In genomic region chr13:24518887-24519286, GRCm38 (mm10) we compare ENCODE assay signal across 10 mouse cellular contexts.
A peak's percentile ranks its signal among the peaks of the same experiment; 100 is the strongest.
DNase-seq lines count a peak whose midpoint lies in the region; ATAC-seq and TF ChIP-seq lines count a peak whose summit lies in the region.
"Had no signal": no experiment of that assay in that cellular context is flagged by ENCODE, and none has a peak within 500 bp of the region (broad histone marks: within the 10 kb centered on the region; RNA-seq: fewer than 3 reads in every experiment).

No protein-coding gene starts in this region.

- no peaks in the 10 kb centered on the region for H3K36me3 ChIP-seq in neural tube, embryonic 15.5 days
- H3K36me3 ChIP-seq in heart, postnatal 0 days (replicated peaks; ENCODE audit: control insufficient read depth, insufficient read depth, low read length), result no peaks in the 10 kb centered on the region
- no peaks in the 10 kb centered on the region for H3K36me3 ChIP-seq in lung, embryonic 14.5 days (ENCODE audit: insufficient read depth)
- H3K36me3 ChIP-seq: heart, embryonic 13.5 days had no signal

- TF ChIP-seq EP300 in heart, postnatal 0 days (IDR thresholded peaks at IDR 0.05; ENCODE audit: low read depth), result no peak

- no peak overlapping the region for H3K4me3 ChIP-seq in neural tube, embryonic 15.5 days (replicated peaks)
- H3K4me3 ChIP-seq in heart, postnatal 0 days (ENCODE audit: low read depth, low read length), result no peak overlapping the region
- H3K4me3 ChIP-seq in lung, embryonic 14.5 days (ENCODE audit: low read depth, low read length), result no peak overlapping the region
- H3K4me3 ChIP-seq: heart, embryonic 13.5 days; myocyte had no signal

- WGBS in neural tube, embryonic 15.5 days, result 30% methylated on average over 6 of the region's 6 CpGs
- WGBS in heart, postnatal 0 days, result 37% methylated on average over 6 of the region's 6 CpGs
- 42% methylated on average over 6 of the region's 6 CpGs for WGBS in lung, embryonic 14.5 days

- TF ChIP-seq CTCF in heart, postnatal 0 days (IDR thresholded peaks at IDR 0.05; ENCODE audit: low read depth), result peak; percentile 72
- TF ChIP-seq CTCF in lung, embryonic 14.5 days (IDR thresholded peaks at IDR 0.05; ENCODE audit: low read depth), result peak; percentile 73

- peak; percentile 7 for DNase-seq in cerebellum, adult 11 months
- no peak for DNase-seq in cerebellum, adult 8-10 months
- peak; percentile 46 for DNase-seq in neural tube, embryonic 10.5 days (ENCODE audit: extremely low spot score, low spot score)
- DNase-seq in c-Kit-positive CD71-negative TER-119-negative erythroid progenitor cells, embryonic 14.5 days (ENCODE audit: low read depth), result peak; percentile 58
- peak; percentile 66 for DNase-seq in heart, postnatal 0 days (ENCODE audit: low spot score)
- peak; percentile 74 for DNase-seq in lung, embryonic 14.5 days
- peak; percentile 18 for DNase-seq in telencephalon, adult 2 months (ENCODE audit: low read depth, low spot score)

- no peak overlapping the region for H3K9ac ChIP-seq in neural tube, embryonic 15.5 days (replicated peaks)
- H3K9ac ChIP-seq in heart, postnatal 0 days (replicated peaks; ENCODE audit: low read depth, low read length), result no peak overlapping the region
- no peak overlapping the region for H3K9ac ChIP-seq in lung, embryonic 14.5 days

- H3K27ac ChIP-seq in neural tube, embryonic 15.5 days (replicated peaks), result no peak overlapping the region
- H3K27ac ChIP-seq in heart, postnatal 0 days (ENCODE audit: low read depth), result no peak overlapping the region
- no peak overlapping the region for H3K27ac ChIP-seq in lung, embryonic 14.5 days (ENCODE audit: low read depth)

- H3K27me3 ChIP-seq in neural tube, embryonic 15.5 days (replicated peaks), result no peaks in the 10 kb centered on the region
- no peaks in the 10 kb centered on the region for H3K27me3 ChIP-seq in heart, postnatal 0 days (ENCODE audit: control insufficient read depth, insufficient read depth, low read length)
- H3K27me3 ChIP-seq in lung, embryonic 14.5 days (ENCODE audit: insufficient read depth, low read length), result no peaks in the 10 kb centered on the region
- H3K27me3 ChIP-seq: heart, embryonic 13.5 days had no signal

- H3K4me1 ChIP-seq in neural tube, embryonic 15.5 days, result peaks cover 28% of the 10 kb centered on the region
- peaks cover 4% of the 10 kb centered on the region; the same call in 1 of the 2 replicates for H3K4me1 ChIP-seq in heart, postnatal 0 days (ENCODE audit: control insufficient read depth, insufficient read depth)
- H3K4me1 ChIP-seq in lung, embryonic 14.5 days (ENCODE audit: insufficient read depth), result peaks cover 18% of the 10 kb centered on the region; the same call in 1 of the 2 replicates

- no peak for ATAC-seq in neural tube, embryonic 15.5 days (ENCODE audit: low FRiP score)
- peak; percentile 45; the same call in 1 of the 2 replicates for ATAC-seq in heart, postnatal 0 days (ENCODE audit: insufficient read depth, low read depth)
- ATAC-seq in lung, embryonic 14.5 days (ENCODE audit: insufficient read depth), result no peak

- no peaks in the 10 kb centered on the region for H3K9me3 ChIP-seq in neural tube, embryonic 15.5 days (replicated peaks)
- H3K9me3 ChIP-seq in heart, postnatal 0 days (replicated peaks; ENCODE audit: control insufficient read depth, low read length), result no peaks in the 10 kb centered on the region
- H3K9me3 ChIP-seq in lung, embryonic 14.5 days (ENCODE audit: low read depth, low read length), result no peaks in the 10 kb centered on the region
- H3K9me3 ChIP-seq: heart, embryonic 13.5 days had no signal

- H3K4me2 ChIP-seq in neural tube, embryonic 15.5 days, result no peak overlapping the region
- no peak overlapping the region for H3K4me2 ChIP-seq in heart, postnatal 0 days (ENCODE audit: low read depth, low read length)
- H3K4me2 ChIP-seq in lung, embryonic 14.5 days, result no peak overlapping the region
- H3K4me2 ChIP-seq: heart, embryonic 13.5 days had no signal
